Mouse (Mus musculus) lung, embryonic 15.5 days (tissue): Measurements from ENCODE around the gene Tmc3. TPM values are rescaled to one million over a fixed set of nuclear protein-coding genes. Genes with fewer than 3 reads are reported as not detected.
A peak's percentile ranks its signal among the peaks of the same experiment; 100 is the strongest.

ENCODE experiments used
- ATAC-seq: fragments of 200-750 bp; cut with Nextera tagmentation; 2 replicates; pipeline ENCODE4 v1.8.0; 2017; ENCODE audit warnings: moderate number of reproducible peaks, borderline replicate concordance; ENCODE audit not compliant: low FRiP score, low TSS enrichment; ENCODE audit errors: extremely low read depth
- H3K27ac ChIP-seq: fragments of 300-500 bp; sonication (generic); 2 replicates; pipeline ENCODE4 v1.5.1; 2015; ENCODE audit warnings: moderate library complexity, mild to moderate bottlenecking, inconsistent platforms
- H3K27me3 ChIP-seq: fragments of 300-500 bp; sonication (generic); 2 replicates; pipeline ENCODE4 v1.6.1; 2015; ENCODE audit warnings: inconsistent platforms
- H3K36me3 ChIP-seq: fragments of 300-500 bp; sonication (generic); 2 replicates; pipeline ENCODE4 v1.6.1; 2015; ENCODE audit warnings: inconsistent platforms
- H3K4me1 ChIP-seq: fragments of 300-500 bp; sonication (generic); 2 replicates; pipeline ENCODE4 v1.6.1; 2015; ENCODE audit warnings: inconsistent platforms
- H3K4me2 ChIP-seq: fragments of 300-500 bp; sonication (generic); 2 replicates; pipeline ENCODE4 v1.6.1; 2015; ENCODE audit warnings: inconsistent platforms, mild to moderate bottlenecking, moderate library complexity
- H3K4me3 ChIP-seq: fragments of 300-500 bp; sonication (generic); 2 replicates; pipeline ENCODE4 v1.5.1; 2015; ENCODE audit warnings: mild to moderate bottlenecking, inconsistent platforms
- H3K9ac ChIP-seq: fragments of 300-500 bp; sonication (generic); 2 replicates; pipeline ENCODE4 v1.6.1; 2015; ENCODE audit warnings: inconsistent platforms
- H3K9me3 ChIP-seq: fragments of 300-500 bp; sonication (generic); 2 replicates; pipeline ENCODE4 v1.6.1; 2016; ENCODE audit warnings: inconsistent platforms
- WGBS: fragments of 180-500 bp; shearing (Covaris S2); methylation state at CpG from one replicate; pipeline ENCODE4 v1.1.7; 2015; 5-methylcytosine and 5-hydroxymethylcytosine counted together
- polyA plus RNA-seq: library from polyadenylated mRNA; unstranded; fragments of >200 nt; fragmentation: Nextera tagmentation; extraction: Ambion mirVana; gene quantifications from 2 replicates; pipeline ENCODE4 v1.2.1, GENCODE M21; 2015

The Tmc3 gene
- polyA plus RNA-seq, 1 experiment from 2014 or later = 0.29 TPM

DNA sequence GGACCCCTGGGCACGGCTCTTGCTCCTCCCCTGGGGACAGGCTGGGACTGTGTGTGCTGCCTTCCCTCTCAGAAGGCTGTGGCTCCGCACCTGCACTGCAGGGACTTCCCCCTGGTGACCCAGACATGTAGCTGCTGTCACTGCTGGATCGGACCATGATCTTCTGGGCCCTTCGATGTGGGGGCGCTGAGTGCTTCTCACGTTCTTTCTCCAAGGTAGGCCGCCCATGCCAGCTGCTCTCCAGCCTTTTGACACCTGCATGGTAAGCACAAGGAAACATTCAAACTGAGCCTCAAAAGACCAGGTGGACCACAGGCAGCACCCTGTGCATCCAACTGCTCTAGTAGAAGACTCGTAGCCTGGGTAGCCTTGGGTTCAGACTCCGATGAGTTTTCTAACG is 76.3 kb downstream of the Tmc3 start:
- no peaks in the 10 kb centered on the region for H3K9me3 ChIP-seq
- H3K27me3 ChIP-seq = no peaks in the 10 kb centered on the region
- no peak overlapping the region for H3K4me3 ChIP-seq
- peak; percentile 49; the same call in 1 of the 2 replicates for ATAC-seq
- H3K27ac ChIP-seq = no peak overlapping the region
- peaks cover 5% of the 10 kb centered on the region; the same call in 1 of the 2 replicates for H3K4me1 ChIP-seq
- no peak overlapping the region for H3K9ac ChIP-seq
- H3K36me3 ChIP-seq = no peaks in the 10 kb centered on the region
- 88% methylated on average over 10 of the region's 10 CpGs for WGBS
- no peak overlapping the region for H3K4me2 ChIP-seq

DNA sequence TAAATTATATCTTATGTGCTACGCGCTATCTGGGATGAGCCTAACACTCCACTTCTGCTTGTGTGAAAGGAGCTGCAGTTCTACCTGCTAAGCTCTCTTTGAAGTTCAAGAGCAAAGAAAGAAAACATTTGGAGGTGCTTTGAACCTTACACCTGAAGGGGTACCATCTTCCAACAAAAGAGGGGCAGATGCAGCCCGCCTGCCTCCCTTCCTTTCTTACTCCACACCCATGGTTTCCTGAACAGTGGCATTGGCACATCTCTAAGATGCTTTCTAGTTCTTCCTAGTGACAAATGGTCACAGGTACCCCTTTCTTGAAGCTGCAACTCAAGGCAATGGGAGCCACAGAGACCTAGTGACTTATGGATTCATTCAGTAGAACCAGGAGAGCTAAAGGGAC is 77.0 kb downstream of the Tmc3 start:
- Histone ChIP-seq H3K27ac (no peak overlapping the region), H3K27me3 (no peaks in the 10 kb centered on the region), H3K4me3 (no peak overlapping the region), H3K9ac (no peak overlapping the region), H3K4me2 (no peak overlapping the region), H3K9me3 (no peaks in the 10 kb centered on the region), H3K4me1 (peaks cover 5% of the 10 kb centered on the region; the same call in 1 of the 2 replicates), H3K36me3 (no peaks in the 10 kb centered on the region)
- WGBS = 95% methylated on average over 3 of the region's 3 CpGs
- no peak for ATAC-seq

DNA sequence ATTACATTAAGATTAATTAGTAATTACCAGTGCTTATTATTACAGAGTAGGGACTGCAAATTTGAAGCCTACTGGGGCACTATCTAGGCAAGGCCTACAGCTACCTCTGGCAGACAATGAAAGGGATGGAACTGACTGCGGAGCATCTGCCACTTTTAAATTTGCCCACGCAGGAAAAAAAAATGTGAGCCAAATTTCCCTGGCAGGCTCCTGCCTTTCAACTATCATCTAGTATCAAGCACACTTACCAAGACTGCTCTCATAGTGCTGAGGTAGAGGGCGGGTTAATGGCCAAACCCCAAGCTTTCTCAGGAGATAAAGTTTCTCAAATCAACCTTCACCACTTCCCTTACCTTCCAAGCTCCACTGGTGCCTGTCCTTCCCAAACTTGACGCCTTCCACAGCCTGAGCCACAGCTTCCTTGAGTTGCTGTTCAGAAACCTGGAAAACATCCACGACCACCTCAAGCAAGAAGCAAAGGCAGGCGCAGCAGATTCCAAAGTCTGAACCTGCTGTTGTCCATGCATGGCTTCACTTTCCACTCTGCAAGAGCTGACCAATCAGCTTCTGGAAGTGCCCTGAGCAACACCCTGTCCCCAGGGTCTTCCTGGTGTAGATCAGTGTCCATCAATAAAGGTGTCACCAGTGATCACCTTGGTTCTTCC is 78.1 kb downstream of the Tmc3 start:
- ATAC-seq = no peak
- H3K4me3 ChIP-seq = no peak overlapping the region
- WGBS = 85% methylated on average over 6 of the region's 6 CpGs
- no peak overlapping the region for H3K4me2 ChIP-seq
- no peak overlapping the region for H3K9ac ChIP-seq
- no peak overlapping the region for H3K27ac ChIP-seq
- no peaks in the 10 kb centered on the region for H3K36me3 ChIP-seq
- no peaks in the 10 kb centered on the region for H3K27me3 ChIP-seq
- H3K9me3 ChIP-seq = no peaks in the 10 kb centered on the region
- H3K4me1 ChIP-seq = peaks cover 5% of the 10 kb centered on the region; the same call in 1 of the 2 replicates

DNA sequence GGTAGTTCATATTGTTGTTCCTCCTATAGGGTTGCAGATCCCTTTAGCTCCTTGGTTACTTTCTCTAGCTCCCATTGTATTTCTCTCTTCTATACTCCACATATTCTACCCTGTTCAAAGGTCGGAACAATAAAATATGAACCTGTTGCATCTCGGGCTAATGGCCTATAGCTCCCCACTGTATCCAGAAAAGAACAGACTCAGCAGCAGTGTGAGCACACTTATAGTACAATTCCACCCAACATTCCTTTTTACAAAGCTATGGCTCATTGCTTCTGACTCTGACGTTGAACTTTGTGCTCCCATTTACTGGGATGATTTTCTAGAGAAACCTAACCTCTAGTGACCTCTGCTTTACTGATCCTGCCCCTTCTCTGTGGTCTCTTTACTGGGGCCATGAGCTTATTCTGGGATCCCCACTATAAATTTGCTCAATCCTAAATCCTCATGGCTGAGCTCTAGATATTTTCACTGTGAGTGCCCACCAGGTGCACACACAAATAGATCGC is 81.4 kb downstream of the Tmc3 start:
- 88% methylated on average over 4 of the region's 4 CpGs for WGBS
- Histone ChIP-seq H3K4me1 (no peaks in the 10 kb centered on the region), H3K4me3 (no peak overlapping the region), H3K9ac (no peak overlapping the region), H3K4me2 (no peak overlapping the region), H3K27ac (no peak overlapping the region), H3K36me3 (no peaks in the 10 kb centered on the region), H3K27me3 (no peaks in the 10 kb centered on the region), H3K9me3 (no peaks in the 10 kb centered on the region)
- ATAC-seq = no peak

DNA sequence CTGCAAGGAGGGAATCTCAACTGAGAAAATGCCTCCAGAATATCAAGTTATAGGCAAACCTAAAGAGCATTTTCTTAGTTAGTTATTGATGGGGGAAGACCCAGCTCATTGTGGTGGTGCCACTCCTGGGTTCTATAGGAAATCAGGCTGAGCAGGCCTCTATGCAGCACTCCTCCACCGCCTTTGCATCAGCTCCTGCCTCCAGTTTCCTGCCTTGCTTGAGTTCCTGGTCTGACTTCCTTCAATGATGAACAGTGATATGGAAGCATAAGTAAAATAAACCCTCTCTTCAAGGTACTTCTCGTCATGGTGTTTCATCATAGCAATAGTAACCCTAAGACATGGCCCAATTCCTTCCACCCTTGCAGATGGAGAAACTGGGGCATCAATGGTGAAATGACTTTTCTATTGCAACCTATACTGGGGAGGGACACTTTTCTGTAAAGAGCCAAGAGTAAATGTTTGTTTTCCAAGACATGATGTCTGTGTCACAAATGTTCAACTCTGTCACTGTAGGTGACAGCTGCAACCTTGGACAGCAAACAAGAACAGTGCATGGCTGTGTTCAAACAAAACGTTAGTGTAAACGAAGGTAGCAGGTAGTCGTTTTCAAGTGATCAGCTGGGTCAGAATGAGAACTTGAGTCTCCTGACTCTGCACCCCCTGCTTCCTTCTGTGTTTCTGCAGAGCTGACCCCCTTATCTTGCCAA is 83.4 kb downstream of the Tmc3 start:
- no peak overlapping the region for H3K27ac ChIP-seq
- H3K9ac ChIP-seq = no peak overlapping the region
- H3K36me3 ChIP-seq = no peaks in the 10 kb centered on the region
- no peak overlapping the region for H3K4me2 ChIP-seq
- no peaks in the 10 kb centered on the region for H3K9me3 ChIP-seq
- no peak overlapping the region for H3K4me3 ChIP-seq
- no peaks in the 10 kb centered on the region for H3K4me1 ChIP-seq
- ATAC-seq = no peak
- no peaks in the 10 kb centered on the region for H3K27me3 ChIP-seq
- whole genome bisulfite sequencing = 60% methylated on average over 5 of the region's 5 CpGs

DNA sequence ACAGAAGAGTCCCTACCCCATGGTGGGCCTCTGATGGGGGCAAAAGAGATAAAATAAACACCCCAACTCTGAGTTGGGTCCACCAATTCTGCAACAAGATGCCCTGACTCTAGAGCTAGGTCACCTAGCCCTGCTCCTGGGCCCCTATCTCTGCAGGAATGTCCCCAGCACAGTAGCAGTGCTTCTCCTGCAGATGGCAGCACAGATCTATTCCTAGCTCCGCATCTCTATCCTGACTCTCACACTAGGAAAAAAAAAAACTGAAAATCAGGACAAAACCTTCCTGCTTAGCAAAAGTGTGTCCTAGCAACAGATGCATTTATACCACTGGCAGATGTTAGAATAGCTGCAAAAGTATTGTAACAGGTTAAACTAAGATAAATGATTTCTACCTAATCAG is 84.0 kb downstream of the Tmc3 start:
- no peak overlapping the region for H3K9ac ChIP-seq
- 5% methylated on average over 1 of the region's 1 CpGs for WGBS
- no peaks in the 10 kb centered on the region for H3K4me1 ChIP-seq
- H3K4me3 ChIP-seq = no peak overlapping the region
- no peak overlapping the region for H3K27ac ChIP-seq
- H3K9me3 ChIP-seq = no peaks in the 10 kb centered on the region
- ATAC-seq = no peak
- no peaks in the 10 kb centered on the region for H3K36me3 ChIP-seq
- no peaks in the 10 kb centered on the region for H3K27me3 ChIP-seq
- no peak overlapping the region for H3K4me2 ChIP-seq

DNA sequence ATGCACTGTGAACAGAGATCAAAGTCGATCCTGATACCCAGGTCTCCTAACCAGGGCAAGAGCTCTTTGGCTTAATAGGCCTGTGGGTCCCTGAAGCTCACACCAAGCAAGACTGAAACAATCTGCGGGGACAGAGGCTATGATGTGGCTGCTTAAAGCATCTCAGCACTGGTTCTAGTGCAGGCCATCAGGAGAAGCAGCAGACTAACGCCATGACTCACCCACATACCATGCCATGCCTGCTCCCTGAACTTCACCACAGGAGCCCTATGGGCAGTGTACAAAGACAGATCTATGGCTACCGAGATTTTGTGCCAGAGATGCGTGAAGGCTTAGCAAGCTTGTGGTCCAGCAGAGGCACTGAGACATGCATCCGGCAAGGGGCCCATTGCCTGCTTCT is 86.8 kb downstream of the Tmc3 start:
- no peaks in the 10 kb centered on the region for H3K4me1 ChIP-seq
- no peak overlapping the region for H3K4me2 ChIP-seq
- ATAC-seq = no peak
- 85% methylated on average over 6 of the region's 6 CpGs for WGBS
- H3K9ac ChIP-seq = no peak overlapping the region
- H3K27ac ChIP-seq = no peak overlapping the region
- no peak overlapping the region for H3K4me3 ChIP-seq
- H3K36me3 ChIP-seq = no peaks in the 10 kb centered on the region
- H3K9me3 ChIP-seq = no peaks in the 10 kb centered on the region
- H3K27me3 ChIP-seq = no peaks in the 10 kb centered on the region

Other genes starting within 250 kb of the Tmc3 start
- gene Stard5, start 47.0 kb downstream of the Tmc3 start, polyA plus RNA-seq = 16.0 and 17.5 TPM in 2 replicates
- 3.7 and 5.5 TPM in 2 replicates for gene Il16, start 160.8 kb downstream of the Tmc3 start, polyA plus RNA-seq
- 3.1 and 3.2 TPM in 2 replicates for gene Cfap161, start 210.0 kb downstream of the Tmc3 start, polyA plus RNA-seq